Mouse (Mus musculus): ENCODE results near the gene Ubl7. TPM values are rescaled to one million over a fixed set of nuclear protein-coding genes. Genes with fewer than 3 reads are reported as not detected.

Gene Ubl7
- total and polyA plus RNA-seq, 3 experiments = 24.7 to 81.1 (median 37.3) TPM

GRCm38 (mm10) chr9:57888119-57888518 is 22.7 kb upstream of the Ubl7 start (continued):
- TF ChIP-seq GABPA (IDR thresholded peaks at IDR 0.05; ENCODE audit: insufficient replicate concordance, low read depth, low read length) (no peak), SIN3A (IDR thresholded peaks at IDR 0.05; ENCODE audit: low read length) (peak; percentile 59; the same call in 1 of the 2 replicates), CTCF (conservative IDR thresholded peaks at IDR 0.05 in 1 of 2, IDR thresholded peaks at IDR 0.05 in 1 of 2; ENCODE audit: low read depth in 2 of 2, low read length in 2 of 2) (no peak), ZMIZ1 (IDR thresholded peaks at IDR 0.05; ENCODE audit: low read depth, low read length) (no peak), MAFK (IDR thresholded peaks at IDR 0.05; ENCODE audit: insufficient replicate concordance, low read length) (no peak), MXI1 (IDR thresholded peaks at IDR 0.05; ENCODE audit: low read depth, low read length) (peak; percentile 31; the same call in 1 of the 2 replicates), MEF2A (IDR thresholded peaks at IDR 0.05; ENCODE audit: borderline replicate concordance, low read depth, low read length) (peak; percentile 46; the same call in 1 of the 2 replicates), MYC (IDR thresholded peaks at IDR 0.05; ENCODE audit: low read depth, low read length) (peak; percentile 85), RCOR1 (conservative IDR thresholded peaks at IDR 0.05; ENCODE audit: low read depth, low read length) (peak; percentile 49; the same call in 1 of the 2 replicates), UBTF (IDR thresholded peaks at IDR 0.05; ENCODE audit: low read depth, low read length) (no peak), MAX (IDR thresholded peaks at IDR 0.05; ENCODE audit: low read length) (peak; percentile 56; the same call in 1 of the 2 replicates), PAX5 (IDR thresholded peaks at IDR 0.05; ENCODE audit: low read length) (no peak), ZKSCAN1 (IDR thresholded peaks at IDR 0.05; ENCODE audit: borderline replicate concordance, low read depth, low read length) (peak; percentile 60; the same call in 1 of the 2 replicates), TCF12 (IDR thresholded peaks at IDR 0.05; ENCODE audit: low read depth, low read length) (peak; percentile 65)

- Histone ChIP-seq H3K27ac (ENCODE audit: insufficient read depth, low read depth) (no peak overlapping the region), H3K9me3 (replicated peaks; ENCODE audit: low read length) (no peaks in the 10 kb centered on the region), H3K4me2 (ENCODE audit: insufficient read depth, low read depth, poor library complexity, severe bottlenecking) (peak overlapping the region; percentile 45; the same call in 1 of the 2 replicates), H3K36me3 (replicated peaks in 1 of 2; ENCODE audit: control insufficient read depth in 1 of 2, insufficient read depth in 1 of 2, low read length in 1 of 2) (no peaks in the 10 kb centered on the region), H3K79me2 (replicated peaks; ENCODE audit: control insufficient read depth, extremely low read depth, insufficient read depth, poor library complexity, severe bottlenecking) (no peaks in the 10 kb centered on the region), H3K9ac (ENCODE audit: insufficient read depth, low read depth) (peak overlapping the region; percentile 19; the same call in 1 of the 2 replicates), H3K27me3 (replicated peaks) (no peaks in the 10 kb centered on the region), H3K4me1 (ENCODE audit: control insufficient read depth in 1 of 2, insufficient read depth in 2 of 2) (peaks cover 13 to 29% of the 10 kb centered on the region in 2 experiments), H3K4me3 (replicated peaks in 1 of 3; ENCODE audit: low read depth in 2 of 3, low read length in 2 of 3, poor library complexity in 1 of 3) (no peak overlapping the region)
- dilution Hi-C loops (cut with MboI; ENCODE audit: extremely low pct_ligation_motif_present, extremely low pct_unique_long_range_greater_than_20kb, low sequenced_read_pairs) = no loop called here
- peak; percentile 40; the same call in 1 of the 2 replicates for TF ChIP-seq USF1 (IDR thresholded peaks at IDR 0.05; ENCODE audit: low read depth, low read length)
- no peak for TF ChIP-seq MEF2A (IDR thresholded peaks at IDR 0.05; ENCODE audit: borderline replicate concordance, low read depth, low read length)
- peak; percentile 23; the same call in 1 of the 2 replicates for TF ChIP-seq USF2 (conservative IDR thresholded peaks at IDR 0.05; ENCODE audit: low read depth, low read length)
- TF ChIP-seq ZNF384 (IDR thresholded peaks at IDR 0.05; ENCODE audit: low read depth, low read length) = 0 out of 2 replicates have a peak, but pooled peaks have one; percentile 7
- 0 out of 2 replicates have a peak, but pooled peaks have one; percentile 16 for TF ChIP-seq TCF12 (IDR thresholded peaks at IDR 0.05; ENCODE audit: low read depth, low read length)
- TF ChIP-seq EP300 (IDR thresholded peaks at IDR 0.05; ENCODE audit: low read length) = peak; percentile 50; the same call in 1 of the 2 replicates
- no peak for TF ChIP-seq MAFK (IDR thresholded peaks at IDR 0.05; ENCODE audit: insufficient replicate concordance, low read length)
- TF ChIP-seq MXI1 (IDR thresholded peaks at IDR 0.05; ENCODE audit: low read depth, low read length) = peak; percentile 55; the same call in 1 of the 2 replicates
- TF ChIP-seq ETS1 (conservative IDR thresholded peaks at IDR 0.05; ENCODE audit: low read depth, low read length) = peak; percentile 51
- peak; percentile 64 for TF ChIP-seq IRF4 (IDR thresholded peaks at IDR 0.05; ENCODE audit: low read depth, low read length)
- peak; percentile 90 for TF ChIP-seq MAX (IDR thresholded peaks at IDR 0.05; ENCODE audit: low read length)
- peak; percentile 88 for TF ChIP-seq MYC (IDR thresholded peaks at IDR 0.05; ENCODE audit: low read depth, low read length)
- no peak for TF ChIP-seq NRF1 (IDR thresholded peaks at IDR 0.05; ENCODE audit: low read depth, low read length)
- TF ChIP-seq BHLHE40 (IDR thresholded peaks at IDR 0.05; ENCODE audit: low read depth, low read length) = peak; percentile 59
- in situ Hi-C loops (cut with MboI; ENCODE audit: low pct_ligation_motif_present, low pct_unique_long_range_greater_than_20kb, low sequenced_read_pairs) = no loop called here
- peak; percentile 31 for DNase-seq (ENCODE audit: extremely low read depth)
Observed at GRCm38 (mm10) chr9:57900478-57900877, 10.3 kb upstream of the Ubl7 start.
